Mouse (Mus musculus): ENCODE results near the gene Hils1.
"Not testable (repeated sequence)": the region's sequence is repeated elsewhere in the genome, so short reads cannot be mapped to it uniquely, and the experiment has no call there.

Gene Hils1

DNA sequence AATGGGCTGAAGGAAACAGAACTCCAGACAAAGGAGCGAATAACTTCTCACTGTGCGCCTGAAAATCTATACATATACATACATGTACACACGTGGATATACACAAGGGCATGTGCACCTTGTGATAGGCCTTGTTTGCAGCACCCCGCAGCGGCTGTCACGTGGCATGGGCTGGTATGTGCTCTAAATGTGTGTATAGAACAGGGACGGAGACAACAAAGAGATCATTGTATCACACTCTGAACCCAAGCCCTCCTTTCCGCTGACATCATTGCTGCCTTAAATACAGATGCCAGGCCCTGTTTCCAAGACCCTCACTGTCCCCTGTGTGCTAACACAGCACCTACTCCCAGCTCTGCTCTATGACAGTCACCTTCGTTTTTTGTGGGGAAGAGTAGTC lies 12.3 kb upstream of the Hils1 start:
- DNase-seq (ENCODE audit: low spot score in 2 of 2): no peak

DNA sequence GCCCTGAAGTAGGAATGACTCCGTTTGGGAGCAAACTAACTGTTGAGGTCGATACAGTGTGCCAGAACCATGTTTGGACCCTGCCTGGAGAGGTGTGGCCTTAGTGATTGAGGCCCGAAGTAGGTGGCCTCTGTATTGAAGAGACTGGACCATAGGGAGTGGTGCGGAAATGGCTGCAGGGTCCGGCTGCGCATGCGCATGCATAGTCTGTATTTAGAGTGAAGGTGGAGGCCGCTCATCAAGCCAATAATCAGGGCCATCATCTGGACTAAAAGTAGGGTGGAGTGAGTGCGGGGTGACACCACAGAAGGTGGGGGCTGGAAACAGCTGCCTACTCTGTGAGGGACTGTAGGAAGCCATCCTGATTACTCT lies 9.7 kb upstream of the Hils1 start:
- no peak for DNase-seq (ENCODE audit: low spot score in 2 of 2)

DNA sequence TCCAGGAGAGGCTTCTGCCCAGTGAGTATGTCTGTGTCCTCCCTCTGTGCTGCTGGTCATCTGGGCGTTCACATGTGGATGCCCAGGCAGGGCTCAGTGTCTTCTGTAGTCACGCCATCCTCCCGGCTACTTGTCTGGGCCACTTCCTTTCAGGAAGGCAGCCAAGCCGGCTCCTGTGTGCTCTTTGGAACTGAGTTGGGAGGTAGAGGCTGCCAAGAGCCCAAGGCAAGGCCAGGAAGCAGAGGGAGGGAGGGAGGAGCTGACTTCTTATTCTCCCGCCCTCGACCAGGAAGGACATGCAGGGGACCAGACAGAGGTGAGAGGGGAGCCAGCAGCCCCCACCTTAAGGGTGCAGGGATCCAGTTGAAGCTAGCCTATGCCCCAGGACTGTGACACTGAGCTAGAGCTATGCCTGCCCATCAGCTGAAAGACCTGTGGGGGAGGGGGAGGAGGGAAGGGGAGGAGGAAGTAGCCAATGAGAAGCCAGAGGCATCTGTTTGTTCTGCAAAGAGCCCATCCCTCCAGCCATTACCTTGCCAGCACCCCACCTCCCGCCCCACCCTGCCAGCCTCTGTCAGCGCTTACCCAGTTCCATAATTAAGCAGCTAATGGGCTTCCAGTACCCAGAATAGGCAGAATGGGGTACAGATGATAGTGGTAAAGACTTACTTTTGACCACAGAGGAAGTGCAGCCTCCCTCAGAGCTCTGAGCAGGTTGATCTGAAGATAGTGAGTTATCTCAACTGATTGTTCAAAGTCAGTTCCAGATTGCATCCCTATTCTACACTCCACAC lies 9.1 kb upstream of the Hils1 start:
- no peak for DNase-seq (ENCODE audit: low spot score in 2 of 2)

DNA sequence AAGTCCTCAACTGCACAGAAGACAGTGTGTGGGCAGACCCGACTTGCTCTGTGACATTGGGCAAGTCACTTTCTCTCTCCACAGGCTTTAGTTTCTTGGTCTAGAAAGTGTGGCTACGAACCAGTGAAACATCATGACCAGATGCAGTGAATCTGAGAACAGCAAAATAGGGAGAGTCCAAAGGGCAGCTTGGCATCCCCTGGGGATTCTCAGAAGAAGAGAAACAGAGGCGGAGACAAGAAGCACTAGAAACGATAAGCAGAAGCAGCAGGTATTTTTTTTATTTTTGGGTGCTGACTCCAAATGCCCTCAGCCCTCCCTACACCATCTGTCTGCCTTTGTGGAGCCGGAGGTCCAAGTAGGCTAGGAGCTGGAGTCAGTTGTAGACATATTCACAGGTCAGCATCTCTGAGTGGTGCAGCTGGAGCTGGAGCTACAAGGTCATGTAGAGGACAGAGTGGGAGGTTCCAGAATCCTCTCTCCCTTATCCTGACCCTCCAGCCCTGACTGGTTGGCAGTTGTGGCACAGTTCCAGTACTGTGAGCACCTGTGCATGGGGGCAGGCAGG lies 4.8 kb upstream of the Hils1 start:
- DNase-seq (ENCODE audit: low spot score in 2 of 2): no peak

DNA sequence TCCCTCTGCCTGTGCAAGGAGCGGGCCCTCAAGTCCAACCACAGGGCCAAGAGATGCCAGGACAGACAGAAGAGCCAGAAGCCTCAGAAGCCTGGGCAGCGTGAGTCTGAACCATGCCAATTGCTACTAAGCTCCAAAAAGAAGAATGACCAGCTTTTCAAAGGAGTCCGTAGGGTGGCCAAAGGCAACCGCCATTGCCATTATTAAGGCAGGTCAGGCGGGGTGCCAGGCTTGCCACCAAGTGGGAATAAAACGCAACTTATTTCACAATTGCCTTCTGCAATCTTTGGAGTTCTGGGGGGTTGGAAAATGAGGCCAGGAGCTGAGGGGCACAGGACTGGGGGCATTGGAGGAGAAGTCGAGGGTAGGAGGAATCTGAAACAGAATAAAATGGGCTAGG lies 794 bp downstream of the Hils1 start:
- no peak for DNase-seq (ENCODE audit: low spot score in 2 of 2)

DNA sequence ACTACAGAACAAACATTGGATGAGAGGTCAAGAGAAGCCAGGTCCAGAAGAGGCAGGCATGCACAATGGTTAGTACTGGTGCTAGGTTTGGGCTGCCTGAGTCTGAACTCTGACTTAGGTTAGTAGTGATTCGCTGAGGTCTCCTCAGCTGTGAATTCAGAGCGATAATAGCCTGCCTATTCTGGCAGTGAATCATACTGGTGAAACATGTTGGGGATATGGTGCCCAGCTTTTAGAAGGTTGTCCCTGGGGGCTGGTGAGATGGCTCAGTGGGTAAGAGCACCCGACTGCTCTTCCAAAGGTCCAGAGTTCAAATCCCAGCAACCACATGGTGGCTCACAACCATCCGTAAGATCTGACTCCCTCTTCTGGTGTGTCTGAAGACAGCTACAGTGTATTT lies 2.3 kb downstream of the Hils1 start:
- not testable (repeated sequence) for DNase-seq (ENCODE audit: low spot score in 2 of 2)

DNA sequence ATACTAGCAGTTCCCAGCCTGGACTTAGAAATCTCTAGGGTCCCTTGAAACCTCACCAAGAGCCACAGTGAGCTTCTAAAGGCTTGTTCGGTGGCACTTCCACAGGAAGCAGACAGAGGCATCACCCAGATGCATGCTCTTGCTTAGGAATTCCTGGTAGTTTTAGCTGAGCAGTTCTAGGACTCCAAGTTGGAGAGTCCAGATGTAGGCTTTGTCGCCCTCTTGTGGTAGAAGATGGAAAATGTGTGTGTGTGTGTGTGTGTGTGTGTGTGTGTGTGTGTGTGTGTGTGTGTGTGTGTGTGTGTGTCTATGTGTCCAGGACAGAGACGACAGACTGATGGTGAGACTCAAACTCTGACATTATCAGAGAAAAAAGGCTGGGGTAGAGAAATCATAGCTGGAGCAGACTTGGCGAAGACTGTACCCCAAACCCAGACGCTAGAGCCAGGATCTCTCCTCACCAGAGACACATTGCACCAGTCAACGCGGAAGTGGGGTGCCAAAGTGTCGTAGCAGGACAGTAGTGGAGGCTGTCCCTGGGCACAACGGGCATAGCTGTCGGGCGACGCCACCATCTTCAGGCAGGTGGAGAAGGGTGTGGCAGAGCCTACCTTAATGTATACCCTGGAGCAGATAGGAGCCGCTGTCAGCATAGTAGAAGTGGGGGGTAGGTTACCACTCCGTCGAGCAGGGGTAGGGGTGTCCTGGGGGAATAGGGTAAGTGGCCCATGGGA lies 3.0 kb downstream of the Hils1 start:
- DNase-seq (ENCODE audit: low spot score in 2 of 2): peak; percentile 83 to 91

DNA sequence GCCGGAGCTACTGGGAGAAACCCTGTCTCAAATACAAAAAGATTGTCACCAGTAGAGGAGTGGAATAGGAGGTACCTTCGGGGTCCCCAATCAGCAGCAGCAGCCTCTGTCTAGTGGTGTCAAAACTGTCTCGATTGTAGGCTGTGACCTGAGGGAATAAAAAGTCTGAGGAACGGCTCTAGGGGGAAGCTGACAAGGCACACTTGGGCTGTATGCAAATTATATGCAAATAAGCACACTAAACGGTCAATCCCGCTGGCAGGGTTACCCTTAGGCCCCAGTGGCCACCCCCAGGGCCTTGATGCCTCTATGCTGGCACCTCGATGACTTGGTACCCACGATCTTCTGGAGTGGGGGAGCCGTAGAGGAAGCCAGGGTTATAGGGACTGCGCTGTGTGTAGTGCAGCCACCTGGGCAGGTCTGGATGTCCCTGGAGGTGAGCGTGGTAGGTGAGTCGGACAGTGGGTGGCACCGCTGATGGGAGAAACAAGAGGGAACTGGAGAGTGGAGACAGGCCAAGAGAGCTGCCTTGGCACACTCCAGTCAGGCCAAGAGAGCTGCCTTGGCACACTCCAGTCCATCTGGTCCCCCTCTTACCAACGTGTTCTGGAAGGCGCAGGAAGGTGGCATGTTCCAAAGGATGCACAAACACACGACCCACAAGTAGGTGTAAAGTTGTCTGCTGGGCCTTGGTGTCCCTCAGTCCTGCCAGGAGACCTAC lies 4.7 kb downstream of the Hils1 start:
- DNase-seq (ENCODE audit: low spot score in 2 of 2): no peak

DNA sequence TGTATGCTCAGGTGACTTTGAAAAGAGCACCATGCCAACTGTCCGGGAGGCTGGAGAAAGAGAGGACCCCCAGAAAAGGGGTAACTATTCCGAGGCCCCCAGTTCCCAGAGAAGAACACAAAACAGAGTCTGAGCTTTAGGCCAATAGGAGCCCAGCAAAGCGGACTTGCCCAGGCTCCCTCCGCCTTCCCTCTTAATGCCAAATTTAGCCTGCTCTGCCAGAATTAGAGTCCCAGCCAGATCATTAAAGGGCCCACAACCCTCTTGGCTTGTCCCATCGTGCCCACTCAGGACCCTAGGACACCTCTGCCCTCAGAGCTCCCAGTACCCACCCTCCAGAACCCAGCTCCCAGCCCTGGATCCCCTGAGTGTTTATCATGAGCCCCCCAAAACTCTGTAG lies 5.5 kb downstream of the Hils1 start:
- DNase-seq (ENCODE audit: low spot score in 2 of 2): no peak

DNA sequence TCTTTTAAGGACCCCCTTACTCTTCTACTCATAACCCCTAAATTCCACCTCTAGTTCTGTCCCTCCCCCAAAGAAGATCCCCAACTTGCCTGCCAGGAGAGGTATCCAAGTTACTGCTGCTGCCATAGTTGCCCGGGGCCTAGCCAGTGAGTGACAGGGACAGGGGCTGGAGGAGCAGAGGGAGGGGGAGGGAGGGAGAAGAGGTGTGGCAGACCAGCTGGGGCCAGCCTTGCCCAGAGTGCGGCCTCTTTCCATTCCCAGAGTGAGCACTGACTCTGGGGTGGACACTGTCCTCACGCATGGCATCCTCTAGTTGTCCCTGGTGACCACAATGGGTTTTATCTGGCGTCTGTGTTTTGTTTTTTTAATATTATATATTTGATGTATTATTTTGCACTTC lies 5.9 kb downstream of the Hils1 start:
- DNase-seq (ENCODE audit: low spot score in 2 of 2): no peak

DNA sequence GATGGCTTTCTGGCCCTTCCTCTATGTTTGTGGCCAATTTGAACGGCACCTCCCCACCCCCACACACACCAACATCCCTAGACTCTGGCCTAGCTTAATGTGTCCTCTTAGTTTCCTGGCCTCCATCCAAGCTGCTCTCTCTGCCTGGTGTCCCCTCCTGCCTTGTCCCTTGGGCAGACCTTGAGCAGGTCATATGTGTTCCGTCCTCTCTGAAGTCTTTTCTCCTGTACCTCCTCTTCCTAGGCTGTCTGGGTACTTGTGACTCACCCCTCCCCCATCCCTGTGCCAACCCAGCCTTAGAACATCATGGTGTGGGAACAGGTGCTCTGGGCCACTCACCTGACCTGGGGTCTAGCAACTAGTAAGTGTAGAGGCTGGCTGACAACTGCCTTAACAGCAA lies 7.6 kb downstream of the Hils1 start:
- DNase-seq (ENCODE audit: low spot score in 2 of 2): no peak

DNA sequence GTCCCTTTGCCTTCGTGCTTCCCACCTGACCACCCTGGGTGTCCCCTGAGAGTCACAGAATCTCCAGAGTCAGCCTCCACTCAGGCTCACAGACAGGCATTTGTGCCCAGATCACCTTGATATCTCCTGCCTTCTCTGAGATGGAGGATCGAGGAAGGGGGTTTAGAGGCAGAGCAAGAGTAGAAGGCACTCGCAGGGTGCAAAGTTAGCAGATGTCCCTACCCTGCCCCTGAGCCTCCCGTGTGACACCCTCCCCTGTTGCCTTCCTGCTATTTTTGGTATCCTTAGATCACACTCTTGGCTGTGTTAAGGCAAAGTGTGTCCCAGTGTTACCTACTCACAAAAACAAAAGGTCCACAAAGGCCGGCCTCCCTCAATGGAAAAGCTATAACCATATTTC lies 8.8 kb downstream of the Hils1 start, which contains the start of gene Sgca:
Sgca (minus strand) TSS at position 129 of the 400 bp plus-strand sequence.
- DNase-seq (ENCODE audit: low spot score in 2 of 2): no peak

DNA sequence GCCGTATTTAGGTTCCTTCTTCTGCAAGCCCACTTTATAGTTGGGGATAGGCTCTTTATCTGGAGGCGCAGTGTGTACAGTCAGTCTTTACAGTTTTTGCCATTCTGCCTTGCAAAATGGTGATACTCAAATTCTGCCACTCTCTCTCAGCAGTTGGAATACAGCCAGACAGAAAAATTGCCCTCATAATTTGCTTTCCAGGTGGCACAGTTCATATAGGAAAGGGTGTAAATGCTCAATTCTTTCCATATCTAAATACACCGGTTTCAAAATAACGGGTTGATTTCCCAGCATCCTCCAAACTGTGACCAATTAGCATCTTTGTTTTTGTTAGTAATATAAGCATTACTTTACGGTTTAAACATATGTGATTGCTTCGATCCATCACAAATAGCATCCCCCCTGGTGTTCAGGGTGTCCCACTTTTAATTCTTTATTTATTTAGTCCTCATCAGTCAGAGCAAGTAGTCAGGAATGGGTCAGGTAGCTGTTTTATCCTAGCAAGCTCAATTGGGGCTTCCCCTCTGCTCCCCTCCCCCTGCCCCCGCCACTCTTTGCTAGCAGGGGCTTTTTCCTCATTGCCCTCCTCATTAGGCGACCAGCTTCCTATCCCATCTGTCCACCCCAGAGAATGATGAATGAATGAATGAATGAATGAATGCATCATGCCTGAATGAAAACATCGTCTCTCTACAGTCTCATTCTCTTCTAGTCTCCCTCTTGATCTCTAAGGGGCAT lies 11.0 kb downstream of the Hils1 start:
- no peak for DNase-seq (ENCODE audit: low spot score in 2 of 2)

DNA sequence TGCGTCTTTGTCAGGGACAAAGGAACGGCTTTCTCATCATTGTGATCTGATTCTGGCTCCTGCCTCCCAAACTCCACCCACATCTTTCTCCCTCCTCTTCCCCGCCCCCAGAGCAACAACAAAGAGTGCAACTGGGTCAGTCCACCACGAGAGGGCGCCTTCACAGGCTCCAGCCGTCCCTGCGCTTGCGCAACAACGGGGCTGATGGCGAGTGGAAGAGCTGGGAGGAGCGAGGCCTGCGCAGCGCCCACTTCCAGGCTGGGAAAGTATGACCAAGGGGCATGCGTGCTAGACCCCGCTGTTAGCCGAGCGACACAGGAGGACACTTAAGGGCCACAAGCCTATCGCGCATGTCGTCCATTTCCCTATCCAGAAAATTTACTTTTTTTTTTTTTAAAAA lies 11.6 kb downstream of the Hils1 start:
- DNase-seq (ENCODE audit: low spot score in 2 of 2): peak; percentile 95 to 99

DNA sequence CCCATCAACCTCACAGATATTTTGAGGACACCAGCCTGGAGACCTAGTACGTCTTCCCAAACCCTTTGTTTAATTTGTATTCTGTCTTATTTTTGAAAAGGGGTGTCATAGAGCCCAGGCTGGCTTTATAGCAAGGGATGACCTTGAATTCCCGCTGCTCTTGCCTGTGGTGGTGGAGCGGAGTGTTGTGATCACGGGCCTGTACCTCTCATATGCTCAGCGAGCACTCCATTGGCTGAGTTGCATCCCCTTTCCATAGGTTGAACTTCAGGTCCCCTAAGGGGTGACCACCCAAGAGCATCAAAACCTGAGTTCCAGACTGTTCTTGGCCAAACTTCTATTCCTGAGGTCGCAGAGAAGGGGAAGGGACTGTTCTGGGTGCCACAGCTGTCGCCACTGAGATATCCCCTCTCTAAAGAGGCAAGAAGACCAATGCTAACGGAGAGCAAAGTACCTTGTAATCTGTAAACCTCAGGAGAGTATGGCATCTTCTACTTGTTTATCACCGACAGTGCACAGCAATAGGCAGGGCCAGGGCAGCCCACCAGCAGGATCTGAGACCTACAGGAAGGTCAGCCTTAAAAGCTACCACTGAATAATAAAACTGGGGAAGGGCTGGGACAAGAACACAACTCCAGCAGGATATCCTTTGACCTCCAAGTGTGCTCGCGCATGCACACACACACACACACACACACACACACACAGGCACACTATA lies 12.2 kb downstream of the Hils1 start:
- no peak for DNase-seq (ENCODE audit: low spot score in 2 of 2)

DNA sequence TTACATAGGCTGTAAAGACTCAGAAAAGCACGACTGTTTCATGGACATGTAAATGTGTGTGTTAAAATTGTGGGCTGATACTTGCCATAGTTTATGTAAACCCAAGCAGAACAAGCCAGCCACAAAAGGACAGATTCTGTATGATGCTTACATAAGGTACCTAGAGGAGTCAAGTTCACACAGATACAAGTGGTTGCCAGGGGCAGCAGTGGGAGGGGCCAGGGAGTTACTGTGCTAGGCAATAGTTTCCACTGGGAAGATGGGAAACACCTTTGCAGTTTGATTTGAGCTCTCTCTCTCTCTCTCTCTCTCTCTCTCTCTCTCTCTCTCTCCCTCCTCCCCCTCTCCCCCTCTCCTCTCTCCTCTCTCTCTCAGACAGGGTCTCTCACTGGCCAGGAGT lies 17.7 kb downstream of the Hils1 start:
- DNase-seq (ENCODE audit: low spot score in 2 of 2): no peak

DNA sequence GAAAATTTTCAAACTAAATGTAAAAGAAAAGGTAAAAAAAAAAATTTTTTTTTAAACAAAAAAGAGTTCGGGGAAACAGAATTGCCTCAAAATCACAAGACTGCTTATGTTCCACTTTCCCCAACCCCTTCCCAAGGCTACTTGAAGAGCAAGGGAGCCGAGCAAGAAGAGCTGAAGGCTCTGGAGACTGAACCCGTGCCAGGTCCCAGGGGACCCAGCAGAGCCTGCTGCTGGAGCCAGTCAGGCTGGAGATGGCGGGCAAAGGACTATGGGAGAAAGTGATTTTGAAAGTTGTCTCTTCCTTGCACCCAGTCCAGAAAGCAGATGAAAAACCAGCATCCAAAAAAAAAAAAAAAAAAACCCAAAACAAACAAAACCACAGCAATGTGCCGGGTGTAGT lies 18.4 kb downstream of the Hils1 start:
- DNase-seq (ENCODE audit: low spot score in 2 of 2): no peak

DNA sequence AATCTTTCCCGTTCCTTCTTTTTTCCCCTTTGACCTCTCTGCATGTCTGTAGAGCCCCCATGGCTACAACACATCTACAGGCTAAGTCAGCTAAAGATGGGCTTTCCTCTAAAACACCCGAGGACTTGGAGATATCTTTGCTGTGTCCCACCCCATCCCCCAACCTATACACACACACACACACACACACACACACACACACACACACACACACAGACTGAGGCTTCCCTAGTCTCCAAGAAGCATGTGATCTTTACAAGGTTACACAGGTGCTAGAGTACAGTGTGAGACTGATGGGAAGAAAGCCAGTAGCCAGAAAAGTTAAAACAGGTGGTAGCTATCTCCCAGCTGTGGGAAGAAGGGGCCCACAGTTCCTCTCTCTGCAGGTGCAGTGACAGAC lies 19.0 kb downstream of the Hils1 start:
- DNase-seq (ENCODE audit: low spot score in 2 of 2): no peak

DNA sequence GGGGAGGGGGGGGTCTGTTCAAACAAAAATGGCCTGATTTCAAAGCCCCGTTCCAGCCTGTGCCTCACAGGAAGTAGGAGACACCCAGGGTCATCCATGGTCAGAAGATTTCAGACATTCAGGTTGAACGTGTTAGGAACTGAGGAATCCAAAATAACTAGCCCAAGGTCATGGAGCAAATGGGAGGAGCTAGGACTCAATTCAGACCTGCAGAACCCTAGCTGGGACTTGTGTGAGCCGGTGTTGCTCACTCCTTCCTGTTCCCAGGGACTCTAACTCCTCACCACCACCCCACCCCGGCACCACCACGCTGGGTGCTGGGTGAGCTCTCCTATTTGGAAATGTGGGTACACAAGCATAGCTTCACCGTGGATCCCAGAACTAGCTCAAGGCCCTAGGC lies 19.9 kb downstream of the Hils1 start:
- no peak for DNase-seq (ENCODE audit: low spot score in 2 of 2)

DNA sequence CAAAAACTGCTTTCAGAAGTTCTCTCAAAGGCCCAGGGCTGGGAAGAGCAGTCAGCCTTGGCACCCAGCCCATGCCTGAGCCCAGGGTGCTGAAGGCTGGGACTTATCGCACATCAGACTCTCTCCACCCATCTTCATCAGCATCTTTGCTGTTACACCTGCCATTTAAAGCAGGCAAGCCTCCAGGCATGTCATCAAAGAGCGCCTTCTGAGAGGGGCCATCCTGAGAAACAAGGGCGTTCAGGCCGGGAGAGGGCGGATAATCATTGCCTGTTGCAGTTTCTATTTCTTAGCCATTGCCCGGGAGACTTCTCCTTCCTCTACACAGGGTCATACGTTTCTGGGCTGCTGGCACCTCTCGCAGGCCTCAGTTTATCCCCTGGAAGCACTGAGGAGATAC lies 20.5 kb downstream of the Hils1 start:
- no peak for DNase-seq (ENCODE audit: low spot score in 2 of 2)
